Mouse (Mus musculus): ENCODE measurements around the gene Kndc1. TPM values are rescaled to one million over a fixed set of nuclear protein-coding genes. Genes with fewer than 3 reads are reported as not detected.

Gene Kndc1
- polyA plus RNA-seq, 1 experiment from 2014 or later, result 0.15 TPM

DNA sequence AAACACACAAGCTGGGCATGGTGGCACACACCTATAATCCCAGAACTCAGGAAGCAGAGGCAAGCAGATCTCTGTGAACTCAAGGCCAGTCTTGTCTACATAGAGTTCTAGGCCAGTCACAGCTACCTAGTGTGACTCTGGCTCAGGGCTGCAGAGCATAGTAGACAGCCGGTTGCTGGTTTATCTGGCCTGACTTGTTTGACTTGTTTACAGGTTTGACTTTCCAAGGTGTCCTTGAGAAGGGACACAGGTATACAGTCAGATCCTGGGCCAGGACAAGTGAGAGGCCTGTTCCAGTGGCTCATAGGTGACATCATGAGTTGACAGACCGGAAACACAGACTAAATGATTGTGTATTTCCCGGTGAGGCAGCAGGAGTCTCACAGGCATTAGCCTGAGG is 42.6 kb downstream of the Kndc1 start:
- Histone ChIP-seq H3K27ac (no peak overlapping the region), H3K36me3 (no peaks in the 10 kb centered on the region), H3K4me3 (replicated peaks) (no peak overlapping the region), H3K4me2 (no peak overlapping the region), H3K4me1 (replicated peaks) (no peaks in the 10 kb centered on the region), H3K9ac (replicated peaks) (no peak overlapping the region), H3K9me3 (no peaks in the 10 kb centered on the region), H3K27me3 (peaks cover 43% of the 10 kb centered on the region)
- 72% methylated on average over 3 of the region's 3 CpGs for WGBS
- no peak for ATAC-seq (ENCODE audit: insufficient number of reproducible peaks, insufficient read depth, low FRiP score, low TSS enrichment, low read depth)

DNA sequence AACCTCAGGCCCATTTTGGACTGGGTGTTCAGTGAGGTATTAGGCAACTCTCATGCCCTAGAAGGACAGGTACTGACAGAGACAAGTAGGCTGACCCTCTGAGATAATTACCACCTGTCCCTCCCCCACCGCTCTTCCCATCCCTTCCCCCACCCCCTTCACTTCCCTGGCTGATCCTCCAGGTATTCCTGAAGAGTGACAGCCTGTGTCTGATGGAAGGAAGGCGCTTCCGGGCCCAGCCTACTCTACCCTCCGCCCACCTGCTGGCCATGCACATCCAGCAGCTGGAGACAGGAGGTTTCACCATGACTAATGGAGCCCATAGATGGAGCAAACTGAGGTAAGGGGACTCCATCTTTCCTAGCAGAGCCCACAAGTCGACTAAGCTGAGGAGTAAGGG is 43.3 kb downstream of the Kndc1 start:
- Histone ChIP-seq H3K27ac (no peak overlapping the region), H3K9ac (replicated peaks) (no peak overlapping the region), H3K36me3 (no peaks in the 10 kb centered on the region), H3K4me1 (replicated peaks) (no peaks in the 10 kb centered on the region), H3K4me3 (replicated peaks) (no peak overlapping the region), H3K27me3 (peaks cover 49% of the 10 kb centered on the region), H3K9me3 (no peaks in the 10 kb centered on the region), H3K4me2 (no peak overlapping the region)
- 57% methylated on average over 5 of the region's 5 CpGs for WGBS
- no peak for ATAC-seq (ENCODE audit: insufficient number of reproducible peaks, insufficient read depth, low FRiP score, low TSS enrichment, low read depth)

DNA sequence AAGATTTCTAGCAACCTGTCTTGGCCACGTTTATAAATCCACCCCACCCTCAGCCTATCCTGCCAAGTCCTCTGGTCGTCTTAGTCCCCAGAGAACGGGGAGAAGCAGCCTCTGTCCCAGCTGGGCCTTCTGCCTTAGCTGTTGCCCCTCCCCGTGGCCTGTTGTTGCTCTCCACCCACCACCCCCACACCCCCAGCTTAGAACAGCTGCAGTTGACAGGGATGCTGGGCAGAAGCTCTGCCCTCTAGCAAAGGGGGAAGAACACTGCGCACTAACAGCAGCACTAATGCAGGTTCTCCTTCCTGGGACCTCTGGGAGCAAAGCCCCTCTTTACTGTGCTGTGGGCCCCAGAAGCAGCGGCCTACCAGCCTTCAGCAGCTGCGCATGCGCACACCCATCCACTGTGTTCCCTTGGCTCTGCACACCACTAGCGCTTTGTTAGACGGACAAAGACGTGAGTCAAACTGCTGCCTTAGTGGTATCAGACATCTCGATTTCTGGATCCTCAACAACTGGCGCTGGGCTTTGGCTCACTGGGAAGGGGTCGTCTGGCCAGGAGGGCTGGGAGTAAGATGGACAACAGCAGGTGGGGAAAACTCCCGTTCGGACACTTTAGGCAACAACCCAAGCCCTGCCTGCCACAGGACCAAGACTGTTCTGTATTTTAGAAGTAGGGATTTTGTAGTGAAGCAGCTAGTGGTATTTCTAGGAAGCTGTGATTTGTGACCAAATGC is 46.1 kb downstream of the Kndc1 start:
- Histone ChIP-seq H3K27ac (no peak overlapping the region), H3K27me3 (peaks cover 75% of the 10 kb centered on the region), H3K9ac (replicated peaks) (no peak overlapping the region), H3K4me3 (replicated peaks) (no peak overlapping the region), H3K4me2 (no peak overlapping the region), H3K4me1 (replicated peaks) (0 out of 2 replicates have a peak, but pooled peaks cover 12% of the 10 kb centered on the region), H3K36me3 (no peaks in the 10 kb centered on the region), H3K9me3 (no peaks in the 10 kb centered on the region)
- 60% methylated on average over 16 of the region's 16 CpGs for WGBS
- no peak for ATAC-seq (ENCODE audit: insufficient number of reproducible peaks, insufficient read depth, low FRiP score, low TSS enrichment, low read depth)

DNA sequence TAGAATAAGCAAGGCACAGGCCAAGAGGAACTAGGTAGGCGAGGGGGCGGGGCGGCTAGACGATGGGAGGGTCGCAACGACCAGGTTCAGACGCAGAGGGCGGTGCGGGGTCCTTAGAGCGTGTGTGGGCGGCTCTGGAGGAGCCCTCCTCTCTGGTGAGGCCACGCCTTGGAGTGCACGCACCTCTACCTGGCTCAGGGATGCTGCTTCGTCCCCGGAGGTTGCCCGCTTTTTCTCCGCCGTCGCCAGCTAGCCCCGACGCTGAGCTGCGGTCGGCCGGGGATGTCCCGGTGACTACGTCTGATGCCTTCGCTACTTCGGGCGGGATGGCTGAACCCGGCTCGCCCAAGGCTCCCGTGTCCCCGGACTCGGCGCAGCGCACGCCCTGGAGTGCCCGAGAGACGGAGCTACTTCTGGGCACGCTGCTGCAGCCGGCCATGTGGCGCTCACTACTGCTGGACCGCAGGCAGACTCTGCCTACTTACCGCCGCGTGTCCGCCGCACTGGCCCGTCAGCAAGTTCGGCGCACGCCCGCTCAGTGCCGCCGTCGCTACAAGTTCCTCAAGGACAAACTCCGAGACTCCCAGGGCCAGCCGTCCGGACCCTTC is 49.3 kb downstream of the Kndc1 start, which contains the start of gene Utf1:
Utf1 (plus strand) TSS at position 116 of the 608 bp plus-strand sequence.
- peak; percentile 65; the same call in 1 of the 2 replicates for ATAC-seq (ENCODE audit: insufficient number of reproducible peaks, insufficient read depth, low FRiP score, low TSS enrichment, low read depth)
- WGBS, result under 1% methylated on average over 59 of the region's 59 CpGs
- Histone ChIP-seq H3K27ac (no peak within 1 kb of the TSS), H3K36me3 (no peaks in the 10 kb centered on the region), H3K27me3 (peaks cover 93% of the 10 kb centered on the region), H3K4me1 (replicated peaks) (0 out of 2 replicates have a peak, but pooled peaks cover 12% of the 10 kb centered on the region), H3K4me3 (replicated peaks) (peak within 1 kb of the TSS; percentile 37), H3K4me2 (peak within 1 kb of the TSS; percentile 56), H3K9ac (replicated peaks) (peak within 1 kb of the TSS; percentile 42; the same call in 1 of the 2 replicates), H3K9me3 (no peaks in the 10 kb centered on the region)

DNA sequence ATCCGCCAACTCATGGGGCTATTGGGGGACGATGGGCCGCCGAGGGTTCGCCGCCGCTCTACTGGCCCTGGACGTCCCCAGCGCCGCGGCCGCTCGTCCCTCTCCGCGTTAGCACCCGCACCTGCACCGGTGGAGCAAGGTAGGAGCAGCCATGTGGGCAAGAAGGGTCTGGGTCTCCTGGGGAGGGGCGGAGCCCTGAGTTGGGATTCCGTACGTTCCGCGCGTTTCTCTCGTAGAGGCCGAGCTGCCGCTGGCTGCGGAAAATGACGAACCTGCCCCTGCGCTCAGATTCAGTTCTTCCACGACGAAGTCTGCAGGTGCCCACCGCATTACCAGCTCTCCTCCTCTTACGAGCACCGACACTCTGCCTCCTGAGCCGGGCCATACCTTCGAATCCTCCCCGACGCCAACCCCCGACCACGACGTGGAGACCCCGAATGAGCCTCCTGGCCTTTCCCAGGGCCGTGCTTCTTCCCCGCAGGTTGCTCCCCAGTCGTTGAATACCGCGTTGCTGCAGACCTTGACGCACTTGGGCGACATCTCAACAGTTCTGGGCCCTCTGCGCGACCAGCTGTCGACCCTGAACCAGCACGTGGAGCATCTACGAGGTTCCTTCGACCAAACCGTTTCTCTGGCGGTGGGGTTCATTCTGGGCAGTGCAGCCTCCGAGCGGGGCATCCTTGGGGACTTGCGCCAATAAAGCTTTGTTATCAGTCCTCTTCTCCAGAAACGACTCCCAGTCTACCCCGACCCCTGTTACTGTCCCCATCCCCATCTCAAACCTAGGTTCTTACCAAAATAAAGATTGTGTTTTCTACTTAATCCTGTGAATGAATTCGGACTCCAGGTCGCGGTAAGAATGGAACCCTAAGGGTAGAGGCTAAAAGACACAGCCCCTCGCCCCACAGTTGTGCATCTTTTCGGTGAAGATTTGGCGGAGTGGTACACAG is 50.1 kb downstream of the Kndc1 start:
- H3K9ac ChIP-seq (replicated peaks), result peak overlapping the region; percentile 42; the same call in 1 of the 2 replicates
- peak overlapping the region; percentile 56 for H3K4me2 ChIP-seq
- no peak for ATAC-seq (ENCODE audit: insufficient number of reproducible peaks, insufficient read depth, low FRiP score, low TSS enrichment, low read depth)
- H3K27me3 ChIP-seq, result peaks cover 98% of the 10 kb centered on the region
- 3% methylated on average over 68 of the region's 68 CpGs for WGBS
- H3K27ac ChIP-seq, result no peak overlapping the region
- peak overlapping the region; percentile 37 for H3K4me3 ChIP-seq (replicated peaks)
- H3K36me3 ChIP-seq, result no peaks in the 10 kb centered on the region
- H3K4me1 ChIP-seq (replicated peaks), result 0 out of 2 replicates have a peak, but pooled peaks cover 12% of the 10 kb centered on the region
- no peaks in the 10 kb centered on the region for H3K9me3 ChIP-seq

DNA sequence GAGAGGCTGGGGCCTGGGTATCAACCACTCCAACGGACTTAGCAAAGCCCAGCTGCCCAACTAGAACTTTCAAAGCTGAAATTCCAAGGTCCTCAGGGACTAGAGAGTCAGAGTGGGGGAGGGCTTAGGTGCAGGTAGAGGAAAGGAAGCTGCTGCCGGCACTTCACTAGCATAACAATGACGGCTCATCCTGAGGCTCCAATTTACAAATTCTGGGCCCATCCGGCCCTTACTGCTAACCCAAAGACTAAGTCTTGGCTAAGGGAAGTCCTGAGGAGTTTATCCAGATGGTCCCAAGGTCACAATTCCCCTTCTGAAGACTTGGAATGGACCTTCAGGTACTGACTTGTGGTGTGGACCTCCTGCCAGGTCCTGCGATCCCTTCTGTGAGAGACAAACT is 51.0 kb downstream of the Kndc1 start:
- Histone ChIP-seq H3K4me2 (no peak overlapping the region), H3K4me3 (replicated peaks) (no peak overlapping the region), H3K9ac (replicated peaks) (no peak overlapping the region), H3K27ac (no peak overlapping the region), H3K9me3 (no peaks in the 10 kb centered on the region), H3K27me3 (peaks cover 99% of the 10 kb centered on the region), H3K4me1 (replicated peaks) (0 out of 2 replicates have a peak, but pooled peaks cover 12% of the 10 kb centered on the region), H3K36me3 (no peaks in the 10 kb centered on the region)
- ATAC-seq (ENCODE audit: insufficient number of reproducible peaks, insufficient read depth, low FRiP score, low TSS enrichment, low read depth), result no peak
- WGBS, result 9% methylated on average over 5 of the region's 5 CpGs

GRCm38 (mm10) chr7:139946032-139946431 is 51.5 kb downstream of the Kndc1 start:
- Histone ChIP-seq H3K36me3 (no peaks in the 10 kb centered on the region), H3K4me1 (replicated peaks) (peaks cover 14% of the 10 kb centered on the region; the same call in 1 of the 2 replicates), H3K4me3 (replicated peaks) (no peak overlapping the region), H3K27ac (no peak overlapping the region), H3K27me3 (peaks cover 97% of the 10 kb centered on the region), H3K4me2 (no peak overlapping the region), H3K9ac (replicated peaks) (no peak overlapping the region), H3K9me3 (no peaks in the 10 kb centered on the region)
- ATAC-seq (ENCODE audit: insufficient number of reproducible peaks, insufficient read depth, low FRiP score, low TSS enrichment, low read depth), result no peak
- 19% methylated on average over 5 of the region's 5 CpGs for WGBS

DNA sequence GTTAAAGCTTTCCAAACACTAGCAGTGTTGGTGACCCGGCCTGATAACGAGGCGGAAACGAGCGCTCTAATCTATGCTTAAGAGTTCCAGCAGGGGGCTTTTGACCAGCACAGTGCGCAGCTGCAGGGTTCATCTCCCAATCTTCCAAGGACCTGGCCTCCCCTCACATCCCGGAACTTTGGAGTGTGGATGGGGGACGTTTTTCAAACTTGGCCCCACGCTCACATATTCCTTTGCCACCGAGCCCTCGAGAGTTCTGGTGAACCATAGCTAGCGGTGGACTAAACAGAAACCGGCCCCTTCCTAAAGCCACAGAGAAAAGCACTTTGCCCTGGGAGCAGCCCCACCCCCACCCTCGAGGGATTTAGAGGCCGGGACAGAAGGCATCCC is 55.4 kb downstream of the Kndc1 start:
- Histone ChIP-seq H3K27ac (no peak overlapping the region), H3K36me3 (no peaks in the 10 kb centered on the region), H3K4me3 (replicated peaks) (peak overlapping the region; percentile 53), H3K9me3 (no peaks in the 10 kb centered on the region), H3K4me2 (peak overlapping the region; percentile 81), H3K27me3 (peaks cover 82% of the 10 kb centered on the region), H3K9ac (replicated peaks) (peak overlapping the region; percentile 54), H3K4me1 (replicated peaks) (peaks cover 2% of the 10 kb centered on the region; the same call in 1 of the 2 replicates)
- under 1% methylated on average over 15 of the region's 15 CpGs for WGBS
- ATAC-seq (ENCODE audit: insufficient number of reproducible peaks, insufficient read depth, low FRiP score, low TSS enrichment, low read depth), result peak; percentile 75

- Histone ChIP-seq H3K4me3 (replicated peaks) (peak overlapping the region; percentile 53), H3K9me3 (no peaks in the 10 kb centered on the region), H3K4me2 (peak overlapping the region; percentile 81), H3K4me1 (replicated peaks) (peaks cover 2% of the 10 kb centered on the region; the same call in 1 of the 2 replicates), H3K27ac (no peak overlapping the region; the same call in 1 of the 2 replicates), H3K36me3 (no peaks in the 10 kb centered on the region), H3K27me3 (peaks cover 82% of the 10 kb centered on the region), H3K9ac (replicated peaks) (peak overlapping the region; percentile 54)
- 2% methylated on average over 33 of the region's 33 CpGs for WGBS
- ATAC-seq (ENCODE audit: insufficient number of reproducible peaks, insufficient read depth, low FRiP score, low TSS enrichment, low read depth), result peak; percentile 71
Observed at GRCm38 (mm10) chr7:139950283-139950971, 55.9 kb downstream of the Kndc1 start.

DNA sequence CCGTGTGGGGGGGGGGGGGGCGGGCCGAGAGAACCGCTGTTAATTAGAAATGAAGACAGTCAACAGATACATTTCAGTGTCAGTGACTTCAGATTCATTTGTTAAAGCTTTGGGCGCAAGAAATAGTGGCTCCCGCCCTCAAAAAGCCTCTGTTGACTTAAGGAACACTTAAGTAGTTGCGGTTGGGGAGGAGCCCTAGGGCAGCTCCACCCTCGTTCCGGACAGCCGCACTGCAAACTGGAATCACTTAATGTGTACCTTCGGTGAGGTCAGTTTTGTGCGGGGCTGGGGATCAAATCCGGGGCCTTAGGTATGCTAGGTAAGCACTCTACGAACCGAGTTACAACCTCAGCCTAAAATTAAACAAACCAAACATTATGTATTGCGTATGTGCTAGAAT is 56.6 kb downstream of the Kndc1 start:
- Histone ChIP-seq H3K27me3 (peaks cover 80% of the 10 kb centered on the region), H3K4me1 (replicated peaks) (peaks cover 2% of the 10 kb centered on the region; the same call in 1 of the 2 replicates), H3K36me3 (no peaks in the 10 kb centered on the region), H3K27ac (no peak overlapping the region), H3K4me3 (replicated peaks) (peak overlapping the region; percentile 53), H3K9me3 (no peaks in the 10 kb centered on the region), H3K9ac (replicated peaks) (peak overlapping the region; percentile 54; the same call in 1 of the 2 replicates), H3K4me2 (peak overlapping the region; percentile 81)
- no peak for ATAC-seq (ENCODE audit: insufficient number of reproducible peaks, insufficient read depth, low FRiP score, low TSS enrichment, low read depth)
- WGBS, result 5% methylated on average over 15 of the region's 16 CpGs
